Mouse (Mus musculus): ENCODE results near the gene Tecpr2.

GRCm38 (mm10) chr12:110975838-110976468 is 86.9 kb downstream of the Tecpr2 start:
- TF ChIP-seq POLR2A (IDR thresholded peaks at IDR 0.05; ENCODE audit: borderline replicate concordance, control insufficient read depth, low read depth, low read length) (no peak), CTCF (IDR thresholded peaks at IDR 0.05; ENCODE audit: control insufficient read depth, insufficient read depth, low read length) (no peak)
